Comparison of ENCODE assay signal across 23 mouse cellular contexts in the genomic region with DNA sequence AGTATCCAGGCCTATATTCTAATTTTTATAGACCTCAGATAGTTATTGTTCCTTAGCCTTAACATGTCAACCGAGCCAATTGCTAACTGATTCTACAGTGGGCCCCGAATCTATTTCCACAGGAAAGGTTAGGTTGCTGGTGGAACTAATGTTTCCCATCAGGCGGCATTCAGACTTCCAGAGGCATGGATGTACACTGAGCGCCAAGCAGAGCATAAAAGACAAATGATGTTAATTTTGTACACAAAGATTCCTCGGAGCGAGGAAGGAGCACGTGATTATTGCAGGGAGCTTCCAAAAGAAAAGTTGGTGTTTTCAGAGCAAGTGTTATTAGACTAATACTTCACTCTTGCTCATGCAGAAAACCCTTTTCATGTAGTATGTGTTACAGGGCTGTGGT. TPM values are rescaled to one million over a fixed set of nuclear protein-coding genes. Genes with fewer than 3 reads are reported as not detected.
DNase-seq lines count a peak whose midpoint lies in the region; ATAC-seq lines count a peak whose summit lies in the region.
"Had no signal": no experiment of that assay in that cellular context is flagged by ENCODE, and none has a peak within 500 bp of the region (broad histone marks: within the 10 kb centered on the region; RNA-seq: fewer than 3 reads in every experiment).

No protein-coding gene starts in this region.

- WGBS in embryonic facial prominence, embryonic 11.5 days: 85% methylated on average over 7 of the region's 7 CpGs
- 86% methylated on average over 7 of the region's 7 CpGs for whole genome bisulfite sequencing in embryonic facial prominence, embryonic 10.5 days
- 61% methylated on average over 7 of the region's 7 CpGs for WGBS in hindbrain, embryonic 14.5 days
- 82% methylated on average over 7 of the region's 7 CpGs for WGBS in hindbrain, embryonic 12.5 days
- WGBS in neural tube, embryonic 15.5 days: 61% methylated on average over 7 of the region's 7 CpGs

- ATAC-seq in embryonic facial prominence, embryonic 11.5 days (replicated peaks; ENCODE audit: insufficient number of reproducible peaks, low FRiP score, low TSS enrichment, low read depth): no peak
- ATAC-seq in hindbrain, embryonic 14.5 days (ENCODE audit: low FRiP score): no peak
- ATAC-seq in hindbrain, embryonic 12.5 days (ENCODE audit: low FRiP score): no peak
- ATAC-seq in neural tube, embryonic 15.5 days (ENCODE audit: low FRiP score): peak; percentile 56; the same call in 1 of the 2 replicates
- ATAC-seq: forebrain, embryonic 15.5 days; inflammation-experienced regulatory T-cells, adult 6 months; intestine, embryonic 16.5 days; Patski had no signal

- peak; percentile 17 for DNase-seq in embryonic facial prominence, embryonic 11.5 days (ENCODE audit: low spot score)
- DNase-seq in embryonic facial prominence, embryonic 10.5 days (ENCODE audit: low spot score): no peak
- DNase-seq in hindbrain, embryonic 14.5 days (ENCODE audit: low spot score): peak; percentile 42
- DNase-seq in neural tube, embryonic 10.5 days (ENCODE audit: extremely low spot score, low spot score): no peak
- no peak for DNase-seq in cerebellum, adult 18-20 months
- DNase-seq: adrenal gland, postnatal 10 days; adrenal gland, postnatal 36 days; cerebellum, adult 2 months; cerebellum, adult 9-11 months; cerebellum, postnatal 25 days; gastrocnemius, postnatal 25 days; heart, adult 2 months; kidney, adult 18-20 months had no signal

- H3K4me3 ChIP-seq in embryonic facial prominence, embryonic 11.5 days (ENCODE audit: low read depth, low read length): no peak overlapping the region
- H3K4me3 ChIP-seq in embryonic facial prominence, embryonic 10.5 days: no peak overlapping the region
- H3K4me3 ChIP-seq in hindbrain, embryonic 14.5 days (replicated peaks; ENCODE audit: low read length): no peak overlapping the region
- no peak overlapping the region for H3K4me3 ChIP-seq in hindbrain, embryonic 12.5 days
- H3K4me3 ChIP-seq in neural tube, embryonic 15.5 days (replicated peaks): no peak overlapping the region
- H3K4me3 ChIP-seq: erythroblast, embryonic 14.5 days; forebrain, embryonic 12.5 days; forebrain, embryonic 15.5 days; heart, adult 2 months had no signal

- no peak overlapping the region for H3K4me2 ChIP-seq in embryonic facial prominence, embryonic 11.5 days (ENCODE audit: low read depth, low read length)
- H3K4me2 ChIP-seq in hindbrain, embryonic 14.5 days (replicated peaks): no peak overlapping the region
- H3K4me2 ChIP-seq in hindbrain, embryonic 12.5 days (replicated peaks): no peak overlapping the region
- no peak overlapping the region for H3K4me2 ChIP-seq in neural tube, embryonic 15.5 days
- H3K4me2 ChIP-seq: forebrain, embryonic 12.5 days; forebrain, embryonic 15.5 days; heart, embryonic 11.5 days had no signal

- H3K9ac ChIP-seq in embryonic facial prominence, embryonic 11.5 days (replicated peaks; ENCODE audit: low read length): no peak overlapping the region
- no peak overlapping the region for H3K9ac ChIP-seq in hindbrain, embryonic 14.5 days
- no peak overlapping the region for H3K9ac ChIP-seq in hindbrain, embryonic 12.5 days
- no peak overlapping the region for H3K9ac ChIP-seq in neural tube, embryonic 15.5 days (replicated peaks)
- H3K9ac ChIP-seq: forebrain, embryonic 12.5 days; forebrain, embryonic 15.5 days had no signal

- no peaks in the 10 kb centered on the region for H3K9me3 ChIP-seq in embryonic facial prominence, embryonic 11.5 days (replicated peaks; ENCODE audit: control insufficient read depth, low read length)
- H3K9me3 ChIP-seq in embryonic facial prominence, embryonic 10.5 days: no peaks in the 10 kb centered on the region
- H3K9me3 ChIP-seq in hindbrain, embryonic 14.5 days (ENCODE audit: control insufficient read depth, low read length): no peaks in the 10 kb centered on the region
- H3K9me3 ChIP-seq in hindbrain, embryonic 12.5 days (replicated peaks): no peaks in the 10 kb centered on the region
- H3K9me3 ChIP-seq in neural tube, embryonic 15.5 days (replicated peaks): no peaks in the 10 kb centered on the region
- H3K9me3 ChIP-seq: forebrain, embryonic 12.5 days; forebrain, embryonic 15.5 days; G1E had no signal

- H3K27ac ChIP-seq in embryonic facial prominence, embryonic 11.5 days (replicated peaks; ENCODE audit: low read depth, low read length): no peak overlapping the region
- no peak overlapping the region for H3K27ac ChIP-seq in embryonic facial prominence, embryonic 10.5 days (replicated peaks)
- H3K27ac ChIP-seq in hindbrain, embryonic 14.5 days: no peak overlapping the region
- H3K27ac ChIP-seq in hindbrain, embryonic 12.5 days: no peak overlapping the region
- no peak overlapping the region for H3K27ac ChIP-seq in neural tube, embryonic 15.5 days (replicated peaks)
- H3K27ac ChIP-seq: forebrain, embryonic 12.5 days; forebrain, embryonic 15.5 days; heart, adult 2 months had no signal

- H3K27me3 ChIP-seq in embryonic facial prominence, embryonic 11.5 days (ENCODE audit: control insufficient read depth, insufficient read depth, low read length): no peaks in the 10 kb centered on the region
- no peaks in the 10 kb centered on the region for H3K27me3 ChIP-seq in embryonic facial prominence, embryonic 10.5 days (replicated peaks; ENCODE audit: low read depth, poor library complexity, severe bottlenecking)
- H3K27me3 ChIP-seq in hindbrain, embryonic 14.5 days (ENCODE audit: control insufficient read depth, insufficient read depth, low read length): no peaks in the 10 kb centered on the region
- H3K27me3 ChIP-seq in hindbrain, embryonic 12.5 days: no peaks in the 10 kb centered on the region
- H3K27me3 ChIP-seq in neural tube, embryonic 15.5 days (replicated peaks): no peaks in the 10 kb centered on the region
- H3K27me3 ChIP-seq: forebrain, embryonic 12.5 days; forebrain, embryonic 15.5 days; Patski had no signal

- H3K36me3 ChIP-seq in embryonic facial prominence, embryonic 11.5 days (replicated peaks; ENCODE audit: control insufficient read depth, insufficient read depth, low read depth, low read length): no peaks in the 10 kb centered on the region
- H3K36me3 ChIP-seq in embryonic facial prominence, embryonic 10.5 days (replicated peaks): no peaks in the 10 kb centered on the region
- H3K36me3 ChIP-seq in hindbrain, embryonic 14.5 days (replicated peaks; ENCODE audit: control insufficient read depth, insufficient read depth): no peaks in the 10 kb centered on the region
- no peaks in the 10 kb centered on the region for H3K36me3 ChIP-seq in hindbrain, embryonic 12.5 days
- no peaks in the 10 kb centered on the region for H3K36me3 ChIP-seq in neural tube, embryonic 15.5 days
- H3K36me3 ChIP-seq: forebrain, embryonic 12.5 days; forebrain, embryonic 15.5 days had no signal

- no peaks in the 10 kb centered on the region for H3K4me1 ChIP-seq in embryonic facial prominence, embryonic 11.5 days (ENCODE audit: control insufficient read depth, insufficient read depth, low read length)
- peaks cover 8% of the 10 kb centered on the region; the same call in 1 of the 2 replicates for H3K4me1 ChIP-seq in embryonic facial prominence, embryonic 10.5 days
- 0 out of 2 replicates have a peak, but pooled peaks cover 6% of the 10 kb centered on the region for H3K4me1 ChIP-seq in hindbrain, embryonic 14.5 days (replicated peaks; ENCODE audit: control insufficient read depth, insufficient read depth, low read length)
- peaks cover 7% of the 10 kb centered on the region; the same call in 1 of the 2 replicates for H3K4me1 ChIP-seq in hindbrain, embryonic 12.5 days
- H3K4me1 ChIP-seq in neural tube, embryonic 15.5 days: 0 out of 2 replicates have a peak, but pooled peaks cover 9% of the 10 kb centered on the region
- H3K4me1 ChIP-seq: forebrain, embryonic 12.5 days; forebrain, embryonic 15.5 days had no signal

RNA-seq across cellular contexts. Expression of gene Galnt7, which starts 21.1 kb away (rescaled TPM):
- polyA plus RNA-seq in embryonic facial prominence, embryonic 11.5 days (2014; fragmentation: Nextera tagmentation; extraction: Ambion mirVana): 18.2 and 18.9 TPM in 2 replicates
- polyA plus RNA-seq in embryonic facial prominence, embryonic 10.5 days (2016; fragmentation: Nextera tagmentation; extraction: Ambion mirVana): 23.2 and 24.1 TPM in 2 replicates
- polyA plus RNA-seq in hindbrain, embryonic 14.5 days (2014; fragmentation: Nextera tagmentation; extraction: Ambion mirVana): 14.0 and 14.6 TPM in 2 replicates
- 17.0 and 17.8 TPM in 2 replicates for polyA plus RNA-seq in hindbrain, embryonic 12.5 days (2016; fragmentation: Nextera tagmentation; extraction: Ambion mirVana)
- polyA plus RNA-seq in neural tube, embryonic 15.5 days (2015; fragmentation: Nextera tagmentation; extraction: Ambion mirVana): 11.7 and 15.0 TPM in 2 replicates
- polyA plus RNA-seq: erythroblast, embryonic 14.5 days had no signal

Comparison
In these comparisons a context has a peak if more than half of its experiments do, and no peak if none do; other contexts are left out.
1. DNase-seq: peak in embryonic facial prominence, embryonic 11.5 days (single experiment) and hindbrain, embryonic 14.5 days (single experiment); none in embryonic facial prominence, embryonic 10.5 days (single experiment), neural tube, embryonic 10.5 days (single experiment) and cerebellum, adult 18-20 months (0 of 2).